Mouse (Mus musculus) erythroblast, embryonic 14.5 days (primary cell): Measurements from ENCODE around the gene Cnrip1.
"Not testable (repeated sequence)": the region's sequence is repeated elsewhere in the genome, so short reads cannot be mapped to it uniquely, and the experiment has no call there.

Experiments
- GATA1 ChIP-seq: IDR thresholded peaks from 2 replicates; pipeline ENCODE4 v1.6.1; 2012; ENCODE audit warnings: low read length, inconsistent platforms, mixed read lengths
- TAL1 ChIP-seq: IDR thresholded peaks from 3 replicates; pipeline ENCODE4 v1.6.1; 2012; ENCODE audit warnings: low read length, inconsistent platforms, mixed read lengths

DNA sequence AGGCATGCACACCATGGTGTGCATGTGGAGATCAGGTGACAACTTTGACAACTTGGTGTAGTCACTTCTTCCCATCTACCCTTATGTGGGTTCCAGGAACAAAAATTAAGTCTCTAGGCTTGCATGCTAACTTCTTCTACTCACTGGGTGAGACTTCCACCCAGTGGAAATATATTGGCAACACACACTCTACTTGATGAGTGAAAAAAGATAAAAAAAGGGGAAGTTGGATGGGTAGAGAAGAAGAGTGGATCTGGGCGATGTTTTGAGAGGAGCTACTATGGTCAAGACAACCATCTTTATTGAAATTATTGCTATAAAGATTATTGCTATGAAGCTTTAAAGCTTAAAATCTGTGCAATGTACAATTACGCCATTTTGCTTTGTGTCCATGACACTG is 18.0 kb downstream of the Cnrip1 start:
- not testable (repeated sequence) for TF ChIP-seq GATA1, TAL1
